Mouse (Mus musculus) kidney, adult 2 months (tissue): ENCODE results near the gene Inppl1.

Source experiments
- CTCF ChIP-seq: fragments of 200-500 bp; conservative IDR thresholded peaks from 2 replicates; pipeline ENCODE4 v1.5.1; 2011; ENCODE audit warnings: low read depth, mild to moderate bottlenecking, control low read depth, low read length, moderate library complexity, mixed read lengths; ENCODE audit not compliant: insufficient read depth, insufficient read length
- POLR2A ChIP-seq: fragments of 200-500 bp; IDR thresholded peaks from one replicate; pipeline ENCODE4 v1.6.1; 2011; ENCODE audit warnings: low read depth, low read length, control low read depth

DNA sequence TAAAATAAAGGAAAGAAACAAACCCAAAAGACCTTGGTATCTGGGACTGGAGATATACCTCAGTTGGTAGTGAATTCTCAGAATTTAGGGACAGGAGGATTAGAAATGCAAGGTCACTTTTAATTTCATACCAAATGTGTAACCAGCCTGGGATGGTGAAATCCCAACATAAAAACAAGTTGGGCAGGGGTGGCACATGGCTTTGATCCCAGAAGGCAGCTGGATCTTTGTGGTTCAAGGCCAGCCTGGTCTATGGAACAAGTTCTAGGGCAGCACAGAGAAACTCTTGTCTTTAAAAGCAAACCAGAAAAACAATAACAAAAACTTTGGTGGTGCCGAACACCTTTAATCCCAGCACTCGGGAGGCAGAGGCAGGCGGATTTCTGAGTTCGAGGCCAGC, 29.5 kb upstream of the Inppl1 start:
- TF ChIP-seq CTCF (no peak), POLR2A (no peak)
